Comparison of ENCODE assay signal across 22 mouse cellular contexts in genomic region chr19:59263171-59263570, GRCm38 (mm10). TPM values are rescaled to one million over a fixed set of nuclear protein-coding genes. Genes with fewer than 3 reads are reported as not detected.
"Had no signal": no experiment of that assay in that cellular context is flagged by ENCODE, and none has a peak within 500 bp of the region (broad histone marks: within the 10 kb centered on the region; RNA-seq: fewer than 3 reads in every experiment).

No protein-coding gene starts in this region.

- H3K9ac ChIP-seq: liver, embryonic 15.5 days; neural tube, embryonic 12.5 days; stomach, embryonic 15.5 days had no signal

- H3K27ac ChIP-seq: limb, embryonic 10.5 days; liver, embryonic 15.5 days; neural tube, embryonic 12.5 days; stomach, embryonic 15.5 days had no signal

- H3K4me3 ChIP-seq: limb, embryonic 10.5 days; liver, embryonic 15.5 days; neural tube, embryonic 12.5 days; stomach, embryonic 15.5 days had no signal

- H3K9me3 ChIP-seq: limb, embryonic 10.5 days; liver, embryonic 15.5 days; neural tube, embryonic 12.5 days; stomach, embryonic 15.5 days had no signal

- H3K36me3 ChIP-seq: limb, embryonic 10.5 days; liver, embryonic 15.5 days; neural tube, embryonic 12.5 days; stomach, embryonic 15.5 days had no signal

- ATAC-seq: inflammation-experienced regulatory T-cells, adult 6 months; intestine, postnatal 0 days; lung, postnatal 0 days had no signal

- DNase-seq: kidney, adult 8-10 months; lung, adult 2 months; lung, postnatal 36 days; thymus, adult 2 months; thymus, postnatal 25 days had no signal

- H3K4me2 ChIP-seq: liver, embryonic 11.5 days; liver, embryonic 15.5 days; midbrain, embryonic 11.5 days; neural tube, embryonic 12.5 days; stomach, embryonic 15.5 days had no signal

RNA-seq across cellular contexts. Expression of gene Kcnk18, which starts 44.2 kb away (rescaled TPM):
- total RNA-seq: layer of hippocampus, adult 18-20 months; layer of hippocampus, postnatal 10 days; megakaryocyte progenitor cell, adult 5-6 weeks; monocyte, adult 5-6 weeks; neutrophil, adult 5-6 weeks had no signal
- polyA plus RNA-seq: inflammation-experienced regulatory T-cells, adult 6 months; intestine, postnatal 0 days; kidney, embryonic 16.5 days; limb, embryonic 10.5 days; limb, embryonic 14.5 days; liver, embryonic 11.5 days; liver, embryonic 15.5 days; lung, adult 2 months; lung, postnatal 0 days; midbrain, embryonic 11.5 days; neural tube, embryonic 12.5 days; spleen, adult 2 months; stomach, embryonic 15.5 days; thymus, adult 2 months had no signal
